Mouse (Mus musculus): ENCODE measurements at regions not wholly inside any gene's neighbourhood (a gene's known extent, or its start where the extent isn't known, plus 50 kb on each side); places are given as distances from the start of the nearest gene placed in this dataset.

DNA sequence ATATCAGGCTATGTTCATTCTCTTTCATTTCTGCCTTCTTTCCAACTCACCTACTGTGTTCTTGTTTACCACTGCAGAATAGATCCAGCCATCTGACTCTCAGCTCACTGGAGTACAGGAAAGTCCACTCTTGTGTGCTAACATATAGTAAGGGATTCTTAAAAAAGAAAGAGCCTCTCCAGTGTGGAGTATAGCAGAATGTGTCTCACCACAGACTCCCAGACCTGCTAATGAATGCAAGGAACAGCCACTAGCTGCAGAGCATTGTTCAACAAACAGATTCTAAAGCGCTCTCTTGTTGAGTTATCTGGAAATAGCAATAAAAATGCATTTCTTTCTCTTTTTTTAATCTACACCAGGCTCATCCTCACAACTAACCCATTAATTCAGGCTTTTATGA lies 91.1 kb upstream of the Gap43 start:
- no peak for TF ChIP-seq EP300 (IDR thresholded peaks at IDR 0.05)
- TF ChIP-seq CTCF (IDR thresholded peaks at IDR 0.05) = no peak
